Mouse (Mus musculus): Measurements from ENCODE around the gene Twist2. TPM values are rescaled to one million over a fixed set of nuclear protein-coding genes. Genes with fewer than 3 reads are reported as not detected.

The Twist2 gene
- polyA plus RNA-seq, 1 experiment from 2014 or later, result 17.9 TPM

- Histone ChIP-seq H3K9me3 (no peaks in the 10 kb centered on the region), H3K27me3 (ENCODE audit: insufficient read depth, poor library complexity, severe bottlenecking) (peaks cover 17% of the 10 kb centered on the region), H3K36me3 (no peaks in the 10 kb centered on the region), H3K27ac (peak overlapping the region; percentile 19), H3K4me1 (peaks cover 42% of the 10 kb centered on the region), H3K4me3 (no peak overlapping the region)
- WGBS, result 15% methylated on average over 3 of the region's 3 CpGs
- DNase-seq (ENCODE audit: low spot score), result no peak
Observed at GRCm38 (mm10) chr1:91823530-91823929, 22.3 kb downstream of the Twist2 start.

GRCm38 (mm10) chr1:91823951-91824350 lies 22.7 kb downstream of the Twist2 start:
- H3K4me1 ChIP-seq, result peaks cover 47% of the 10 kb centered on the region
- H3K27ac ChIP-seq, result peak overlapping the region; percentile 19
- 76% methylated on average over 7 of the region's 7 CpGs for WGBS

GRCm38 (mm10) chr1:91825261-91825660 lies 24.0 kb downstream of the Twist2 start:
- H3K4me1 ChIP-seq, result peaks cover 59% of the 10 kb centered on the region
- no peak for DNase-seq (ENCODE audit: low spot score)
- peaks cover 15% of the 10 kb centered on the region; the same call in 1 of the 2 replicates for H3K27me3 ChIP-seq (ENCODE audit: insufficient read depth, poor library complexity, severe bottlenecking)
- H3K9me3 ChIP-seq, result no peaks in the 10 kb centered on the region
- H3K36me3 ChIP-seq, result no peaks in the 10 kb centered on the region
- 14% methylated on average over 4 of the region's 4 CpGs for WGBS
- H3K27ac ChIP-seq, result no peak overlapping the region
- no peak overlapping the region for H3K4me3 ChIP-seq

More at GRCm38 (mm10) chr1:91823951-91824350, 22.7 kb downstream of the Twist2 start:
- DNase-seq (ENCODE audit: low spot score), result no peak
- Histone ChIP-seq H3K27me3 (ENCODE audit: insufficient read depth, poor library complexity, severe bottlenecking) (peaks cover 17% of the 10 kb centered on the region), H3K9me3 (no peaks in the 10 kb centered on the region), H3K4me3 (no peak overlapping the region), H3K36me3 (no peaks in the 10 kb centered on the region)

GRCm38 (mm10) chr1:91831978-91832377 lies 30.7 kb downstream of the Twist2 start:
- Histone ChIP-seq H3K4me3 (no peak overlapping the region), H3K36me3 (no peaks in the 10 kb centered on the region), H3K4me1 (peaks cover 55% of the 10 kb centered on the region), H3K9me3 (no peaks in the 10 kb centered on the region), H3K27me3 (ENCODE audit: insufficient read depth, poor library complexity, severe bottlenecking) (0 out of 2 replicates have a peak, but pooled peaks cover 6% of the 10 kb centered on the region), H3K27ac (peak overlapping the region; percentile 7; the same call in 1 of the 2 replicates)
- WGBS, result 78% methylated on average over 7 of the region's 7 CpGs
- no peak for DNase-seq (ENCODE audit: low spot score)

GRCm38 (mm10) chr1:91839557-91839956 lies 38.3 kb downstream of the Twist2 start:
- H3K4me1 ChIP-seq, result peaks cover 37% of the 10 kb centered on the region
- 0 out of 2 replicates have a peak overlapping the region, but pooled peaks have one; percentile 8 for H3K27ac ChIP-seq

GRCm38 (mm10) chr1:91839979-91840378 lies 38.7 kb downstream of the Twist2 start:
- DNase-seq (ENCODE audit: low spot score), result no peak
- WGBS, result 64% methylated on average over 6 of the region's 6 CpGs
- no peaks in the 10 kb centered on the region for H3K9me3 ChIP-seq
- H3K27me3 ChIP-seq (ENCODE audit: insufficient read depth, poor library complexity, severe bottlenecking), result no peaks in the 10 kb centered on the region
- H3K4me3 ChIP-seq, result no peak overlapping the region
- no peaks in the 10 kb centered on the region for H3K36me3 ChIP-seq
- H3K27ac ChIP-seq, result no peak overlapping the region
- H3K4me1 ChIP-seq, result peaks cover 40% of the 10 kb centered on the region

More at GRCm38 (mm10) chr1:91839557-91839956, 38.3 kb downstream of the Twist2 start:
- WGBS, result 78% methylated on average over 6 of the region's 6 CpGs
- H3K9me3 ChIP-seq, result no peaks in the 10 kb centered on the region
- no peaks in the 10 kb centered on the region for H3K27me3 ChIP-seq (ENCODE audit: insufficient read depth, poor library complexity, severe bottlenecking)
- H3K36me3 ChIP-seq, result no peaks in the 10 kb centered on the region
- no peak for DNase-seq (ENCODE audit: low spot score)
- no peak overlapping the region for H3K4me3 ChIP-seq

- no peaks in the 10 kb centered on the region for H3K9me3 ChIP-seq
- no peak overlapping the region for H3K4me3 ChIP-seq
- peaks cover 30% of the 10 kb centered on the region for H3K4me1 ChIP-seq
- no peaks in the 10 kb centered on the region for H3K27me3 ChIP-seq (ENCODE audit: insufficient read depth, poor library complexity, severe bottlenecking)
- DNase-seq (ENCODE audit: low spot score), result no peak
- H3K36me3 ChIP-seq, result peaks cover 5% of the 10 kb centered on the region
- peak overlapping the region; percentile 10; the same call in 1 of the 2 replicates for H3K27ac ChIP-seq
- WGBS, result 78% methylated on average over 4 of the region's 4 CpGs
Observed at GRCm38 (mm10) chr1:91844236-91844635, 43.0 kb downstream of the Twist2 start.

- 66% methylated on average over 8 of the region's 8 CpGs for WGBS
- DNase-seq (ENCODE audit: low spot score), result no peak
- Histone ChIP-seq H3K4me1 (peaks cover 24% of the 10 kb centered on the region), H3K27me3 (ENCODE audit: insufficient read depth, poor library complexity, severe bottlenecking) (no peaks in the 10 kb centered on the region), H3K27ac (peak overlapping the region; percentile 45; the same call in 1 of the 2 replicates), H3K36me3 (peaks cover 5% of the 10 kb centered on the region), H3K9me3 (no peaks in the 10 kb centered on the region), H3K4me3 (no peak overlapping the region)
Observed at GRCm38 (mm10) chr1:91844681-91845379, 43.6 kb downstream of the Twist2 start.

GRCm38 (mm10) chr1:91845380-91845957 lies 44.2 kb downstream of the Twist2 start:
- Histone ChIP-seq H3K4me3 (no peak overlapping the region), H3K27me3 (ENCODE audit: insufficient read depth, poor library complexity, severe bottlenecking) (no peaks in the 10 kb centered on the region), H3K36me3 (peaks cover 5% of the 10 kb centered on the region), H3K9me3 (no peaks in the 10 kb centered on the region), H3K27ac (peak overlapping the region; percentile 45), H3K4me1 (peaks cover 20% of the 10 kb centered on the region)
- DNase-seq (ENCODE audit: low spot score), result no peak
- WGBS, result 79% methylated on average over 9 of the region's 9 CpGs

GRCm38 (mm10) chr1:91851300-91851699 lies 50.0 kb downstream of the Twist2 start:
- Histone ChIP-seq H3K36me3 (peaks cover 7% of the 10 kb centered on the region), H3K27ac (no peak overlapping the region), H3K27me3 (ENCODE audit: insufficient read depth, poor library complexity, severe bottlenecking) (no peaks in the 10 kb centered on the region), H3K4me3 (no peak overlapping the region), H3K4me1 (peaks cover under 1% of the 10 kb centered on the region; the same call in 1 of the 2 replicates), H3K9me3 (no peaks in the 10 kb centered on the region)
- WGBS, result 80% methylated on average over 7 of the region's 7 CpGs
- no peak for DNase-seq (ENCODE audit: low spot score)

- Histone ChIP-seq H3K4me1 (peaks cover 45% of the 10 kb centered on the region), H3K27ac (peak overlapping the region; percentile 64), H3K36me3 (0 out of 2 replicates have a peak, but pooled peaks cover 2% of the 10 kb centered on the region), H3K27me3 (ENCODE audit: insufficient read depth, poor library complexity, severe bottlenecking) (no peaks in the 10 kb centered on the region), H3K9me3 (no peaks in the 10 kb centered on the region), H3K4me3 (no peak overlapping the region)
- 43% methylated on average over 9 of the region's 9 CpGs for WGBS
- no peak for DNase-seq (ENCODE audit: low spot score)
Observed at GRCm38 (mm10) chr1:91856771-91857664, 55.8 kb downstream of the Twist2 start.

GRCm38 (mm10) chr1:91858101-91858790 lies 57.0 kb downstream of the Twist2 start:
- 73% methylated on average over 11 of the region's 11 CpGs for WGBS
- no peak for DNase-seq (ENCODE audit: low spot score)
- H3K27ac ChIP-seq, result 0 out of 2 replicates have a peak overlapping the region, but pooled peaks have one; percentile 64

More at GRCm38 (mm10) chr1:91858101-91858790, 57.0 kb downstream of the Twist2 start:
- no peaks in the 10 kb centered on the region for H3K9me3 ChIP-seq
- no peak overlapping the region for H3K4me3 ChIP-seq
- peaks cover 45% of the 10 kb centered on the region for H3K4me1 ChIP-seq
- no peaks in the 10 kb centered on the region for H3K27me3 ChIP-seq (ENCODE audit: insufficient read depth, poor library complexity, severe bottlenecking)
- no peaks in the 10 kb centered on the region for H3K36me3 ChIP-seq
